Mouse (Mus musculus): Measurements from ENCODE around the gene Rpl22. TPM values are rescaled to one million over a fixed set of nuclear protein-coding genes. Genes with fewer than 3 reads are reported as not detected.

Rpl22 gene
- polyA plus RNA-seq, 1 experiment: 1,224 TPM

- H3K4me3 ChIP-seq (replicated peaks; ENCODE audit: control insufficient read depth, low read depth, low read length): no peak overlapping the region
- no peaks in the 10 kb centered on the region for H3K4me1 ChIP-seq (ENCODE audit: control insufficient read depth, insufficient read depth, low read length)
- TF ChIP-seq CTCF (IDR thresholded peaks at IDR 0.05; ENCODE audit: control insufficient read depth, insufficient read depth, low read length) (no peak), POLR2A (IDR thresholded peaks at IDR 0.05; ENCODE audit: borderline replicate concordance, control insufficient read depth, low read depth, low read length) (no peak)
- WGBS: 3% methylated on average over 43 of the region's 43 CpGs
- H3K27ac ChIP-seq (ENCODE audit: control insufficient read depth, insufficient read depth, low read depth, low read length, poor library complexity): no peak overlapping the region; the same call in 1 of the 2 replicates
These were observed 9.9 kb upstream of the Rpl22 start for GRCm38 (mm10) chr4:152315498-152316213.

- H3K4me1 ChIP-seq (ENCODE audit: control insufficient read depth, insufficient read depth, low read length): no peaks in the 10 kb centered on the region
- TF ChIP-seq CTCF (IDR thresholded peaks at IDR 0.05; ENCODE audit: control insufficient read depth, insufficient read depth, low read length): no peak
- no peak for TF ChIP-seq POLR2A (IDR thresholded peaks at IDR 0.05; ENCODE audit: borderline replicate concordance, control insufficient read depth, low read depth, low read length)
- H3K4me3 ChIP-seq (replicated peaks; ENCODE audit: control insufficient read depth, low read depth, low read length): no peak overlapping the region
- 86% methylated on average over 6 of the region's 6 CpGs for WGBS
- no peak overlapping the region for H3K27ac ChIP-seq (ENCODE audit: control insufficient read depth, insufficient read depth, low read depth, low read length, poor library complexity)
These were observed 7.9 kb upstream of the Rpl22 start for GRCm38 (mm10) chr4:152317631-152318033.

- Histone ChIP-seq H3K4me3 (replicated peaks; ENCODE audit: control insufficient read depth, low read depth, low read length) (no peak within 1 kb of the TSS), H3K4me1 (ENCODE audit: control insufficient read depth, insufficient read depth, low read length) (no peaks in the 10 kb centered on the region), H3K27ac (ENCODE audit: control insufficient read depth, insufficient read depth, low read depth, low read length, poor library complexity) (no peak within 1 kb of the TSS)
- TF ChIP-seq CTCF (IDR thresholded peaks at IDR 0.05; ENCODE audit: control insufficient read depth, insufficient read depth, low read length) (peak; percentile 42; the same call in 1 of the 2 replicates), POLR2A (IDR thresholded peaks at IDR 0.05; ENCODE audit: borderline replicate concordance, control insufficient read depth, low read depth, low read length) (no peak)
- WGBS: 6% methylated on average over 26 of the region's 26 CpGs
These were observed 6.9 kb upstream of the Rpl22 start, which contains the start of gene Rnf207 for GRCm38 (mm10) chr4:152318517-152319234. Rnf207 (minus strand) TSS chr4:152318993.

- TF ChIP-seq POLR2A (IDR thresholded peaks at IDR 0.05; ENCODE audit: borderline replicate concordance, control insufficient read depth, low read depth, low read length) (no peak), CTCF (IDR thresholded peaks at IDR 0.05; ENCODE audit: control insufficient read depth, insufficient read depth, low read length) (no peak)
- H3K27ac ChIP-seq (ENCODE audit: control insufficient read depth, insufficient read depth, low read depth, low read length, poor library complexity): no peak overlapping the region
- H3K4me1 ChIP-seq (ENCODE audit: control insufficient read depth, insufficient read depth, low read length): no peaks in the 10 kb centered on the region
- no peak overlapping the region for H3K4me3 ChIP-seq (replicated peaks; ENCODE audit: control insufficient read depth, low read depth, low read length)
- 74% methylated on average over 5 of the region's 5 CpGs for WGBS
These were observed 4.1 kb upstream of the Rpl22 start for GRCm38 (mm10) chr4:152321464-152321863.

GRCm38 (mm10) chr4:152324641-152325562 is 640 bp upstream of the Rpl22 start:
- Histone ChIP-seq H3K4me1 (ENCODE audit: control insufficient read depth, insufficient read depth, low read length) (peaks cover 1% of the 10 kb centered on the region; the same call in 1 of the 2 replicates), H3K27ac (ENCODE audit: control insufficient read depth, insufficient read depth, low read depth, low read length, poor library complexity) (no peak overlapping the region), H3K4me3 (replicated peaks; ENCODE audit: control insufficient read depth, low read depth, low read length) (peak overlapping the region; percentile 92)
- TF ChIP-seq POLR2A (IDR thresholded peaks at IDR 0.05; ENCODE audit: borderline replicate concordance, control insufficient read depth, low read depth, low read length): no peak
- TF ChIP-seq CTCF (IDR thresholded peaks at IDR 0.05; ENCODE audit: control insufficient read depth, insufficient read depth, low read length): no peak
- WGBS: 48% methylated on average over 16 of the region's 16 CpGs

- no peak for TF ChIP-seq CTCF (IDR thresholded peaks at IDR 0.05; ENCODE audit: control insufficient read depth, insufficient read depth, low read length)
- no peak for TF ChIP-seq POLR2A (IDR thresholded peaks at IDR 0.05; ENCODE audit: borderline replicate concordance, control insufficient read depth, low read depth, low read length)
- Histone ChIP-seq H3K4me3 (replicated peaks; ENCODE audit: control insufficient read depth, low read depth, low read length) (peak overlapping the region; percentile 92), H3K4me1 (ENCODE audit: control insufficient read depth, insufficient read depth, low read length) (peaks cover 1% of the 10 kb centered on the region; the same call in 1 of the 2 replicates), H3K27ac (ENCODE audit: control insufficient read depth, insufficient read depth, low read depth, low read length, poor library complexity) (no peak overlapping the region)
- WGBS: 2% methylated on average over 11 of the region's 11 CpGs
These were observed 1.0 kb downstream of the Rpl22 start for GRCm38 (mm10) chr4:152326543-152326942.

- H3K4me3 ChIP-seq (replicated peaks; ENCODE audit: control insufficient read depth, low read depth, low read length): no peak overlapping the region
- peaks cover 1% of the 10 kb centered on the region; the same call in 1 of the 2 replicates for H3K4me1 ChIP-seq (ENCODE audit: control insufficient read depth, insufficient read depth, low read length)
- 68% methylated on average over 6 of the region's 6 CpGs for WGBS
- TF ChIP-seq POLR2A (IDR thresholded peaks at IDR 0.05; ENCODE audit: borderline replicate concordance, control insufficient read depth, low read depth, low read length) (no peak), CTCF (IDR thresholded peaks at IDR 0.05; ENCODE audit: control insufficient read depth, insufficient read depth, low read length) (peak; percentile 58)
- no peak overlapping the region for H3K27ac ChIP-seq (ENCODE audit: control insufficient read depth, insufficient read depth, low read depth, low read length, poor library complexity)
These were observed 3.1 kb downstream of the Rpl22 start for GRCm38 (mm10) chr4:152328691-152329090.

All from bone marrow, adult 2 months (tissue).